Mouse (Mus musculus) cerebellum, adult 11 months (tissue): ENCODE data around the gene E130218I03Rik.
A peak's percentile ranks its signal among the peaks of the same experiment; 100 is the strongest.
"Not testable (repeated sequence)": the region's sequence is repeated elsewhere in the genome, so short reads cannot be mapped to it uniquely, and the experiment has no call there.

Source experiments
- DNase-seq: peaks from one replicate; pipeline ENCODE4 v3.0.0; 2022

E130218I03Rik gene

GRCm38 (mm10) chr4:134252131-134252910 lies 8.9 kb downstream of the E130218I03Rik start:
- no peak for DNase-seq

- no peak for DNase-seq
Measured at GRCm38 (mm10) chr4:134252911-134253721, 9.7 kb downstream of the E130218I03Rik start.

- DNase-seq = no peak
Measured at GRCm38 (mm10) chr4:134253722-134254324, 10.4 kb downstream of the E130218I03Rik start, which contains the start of gene Grrp1. Grrp1 (minus strand) TSS chr4:134254106.

GRCm38 (mm10) chr4:134254835-134255234 lies 11.4 kb downstream of the E130218I03Rik start:
- no peak for DNase-seq

GRCm38 (mm10) chr4:134255854-134256253 lies 12.4 kb downstream of the E130218I03Rik start:
- DNase-seq = no peak

- DNase-seq = no peak
Measured at GRCm38 (mm10) chr4:134256407-134257197, 13.1 kb downstream of the E130218I03Rik start.

GRCm38 (mm10) chr4:134257198-134258009 lies 13.9 kb downstream of the E130218I03Rik start:
- DNase-seq = no peak

- DNase-seq = no peak
Measured at GRCm38 (mm10) chr4:134258354-134258753, 14.9 kb downstream of the E130218I03Rik start.

- peak; percentile 12 for DNase-seq
Measured at GRCm38 (mm10) chr4:134263191-134263590, 19.7 kb downstream of the E130218I03Rik start.

GRCm38 (mm10) chr4:134265860-134266585 lies 22.6 kb downstream of the E130218I03Rik start:
- DNase-seq = no peak

- no peak for DNase-seq
Measured at GRCm38 (mm10) chr4:134268102-134268655, 24.7 kb downstream of the E130218I03Rik start.

GRCm38 (mm10) chr4:134269622-134270021 lies 26.2 kb downstream of the E130218I03Rik start:
- DNase-seq = not testable (repeated sequence)

- DNase-seq = no peak
Measured at GRCm38 (mm10) chr4:134271979-134272378, 28.5 kb downstream of the E130218I03Rik start.

- DNase-seq = no peak
Measured at GRCm38 (mm10) chr4:134272731-134273416, 29.4 kb downstream of the E130218I03Rik start.

- no peak for DNase-seq
Measured at GRCm38 (mm10) chr4:134273417-134274345, 30.2 kb downstream of the E130218I03Rik start.

- DNase-seq = no peak
Measured at GRCm38 (mm10) chr4:134284942-134285341, 41.5 kb downstream of the E130218I03Rik start.

- DNase-seq = no peak
Measured at GRCm38 (mm10) chr4:134286226-134287167, 43.0 kb downstream of the E130218I03Rik start.

GRCm38 (mm10) chr4:134287168-134287564 lies 43.7 kb downstream of the E130218I03Rik start:
- DNase-seq = peak; percentile 96
